Mouse (Mus musculus) liver, embryonic 15.5 days (tissue): ENCODE data around the gene Lonp1. TPM values are rescaled to one million over a fixed set of nuclear protein-coding genes. Genes with fewer than 3 reads are reported as not detected.

Source experiments
- polyA plus RNA-seq: library from polyadenylated mRNA; unstranded; fragments of >200 nt; fragmentation: Nextera tagmentation; extraction: Ambion mirVana; gene quantifications from 2 replicates; pipeline ENCODE4 v1.2.1, GENCODE M21; 2015

Lonp1 gene
- polyA plus RNA-seq, 1 experiment from 2014 or later, result 36.9 TPM

Other genes starting within 250 kb of the Lonp1 start
- gene Ptprs, start 150.4 kb downstream of the Lonp1 start, polyA plus RNA-seq, result 5.5 and 6.1 TPM in 2 replicates
- not detected in 2 replicates for gene Znrf4, start 114.5 kb downstream of the Lonp1 start, polyA plus RNA-seq
- 0.12 and 0.15 TPM in 2 replicates for gene Gm20219, start 72.5 kb downstream of the Lonp1 start, polyA plus RNA-seq
- 31.2 and 34.8 TPM in 2 replicates for gene Safb2, start 42.3 kb downstream of the Lonp1 start, polyA plus RNA-seq
- gene Safb, start 42.1 kb downstream of the Lonp1 start, polyA plus RNA-seq, result 36.3 and 40.4 TPM in 2 replicates
- gene 2410015M20Rik, start 17.1 kb downstream of the Lonp1 start, polyA plus RNA-seq, result 125 and 143 TPM in 2 replicates
- 745 and 882 TPM in 2 replicates for gene Rpl36, start 13.5 kb downstream of the Lonp1 start, polyA plus RNA-seq
- gene Catsperd, start 1.3 kb upstream of the Lonp1 start, polyA plus RNA-seq, result 0.30 and 0.44 TPM in 2 replicates
- gene Ranbp3, start 46.4 kb upstream of the Lonp1 start, polyA plus RNA-seq, result 40.8 and 42.6 TPM in 2 replicates
- 210 and 226 TPM in 2 replicates for gene Ndufa11, start 90.9 kb upstream of the Lonp1 start, polyA plus RNA-seq
- 2.4 and 2.6 TPM in 2 replicates for gene Vmac, start 91.1 kb upstream of the Lonp1 start, polyA plus RNA-seq
- 1.1 and 1.6 TPM in 2 replicates for gene Nrtn, start 130.6 kb upstream of the Lonp1 start, polyA plus RNA-seq
- 12.5 and 14.4 TPM in 2 replicates for gene Dus3l, start 137.9 kb upstream of the Lonp1 start, polyA plus RNA-seq
- 0.23 and 0.60 TPM in 2 replicates for gene Prr22, start 143.4 kb upstream of the Lonp1 start, polyA plus RNA-seq
- gene Rfx2, start 204.1 kb upstream of the Lonp1 start, polyA plus RNA-seq, result 11.9 and 14.6 TPM in 2 replicates
- not detected in 2 replicates for gene Acsbg2, start 247.6 kb upstream of the Lonp1 start, polyA plus RNA-seq
- 0.03 and 0.07 TPM in 2 replicates for gene 1700061G19Rik, start 248.6 kb upstream of the Lonp1 start, polyA plus RNA-seq